In the genomic region with DNA sequence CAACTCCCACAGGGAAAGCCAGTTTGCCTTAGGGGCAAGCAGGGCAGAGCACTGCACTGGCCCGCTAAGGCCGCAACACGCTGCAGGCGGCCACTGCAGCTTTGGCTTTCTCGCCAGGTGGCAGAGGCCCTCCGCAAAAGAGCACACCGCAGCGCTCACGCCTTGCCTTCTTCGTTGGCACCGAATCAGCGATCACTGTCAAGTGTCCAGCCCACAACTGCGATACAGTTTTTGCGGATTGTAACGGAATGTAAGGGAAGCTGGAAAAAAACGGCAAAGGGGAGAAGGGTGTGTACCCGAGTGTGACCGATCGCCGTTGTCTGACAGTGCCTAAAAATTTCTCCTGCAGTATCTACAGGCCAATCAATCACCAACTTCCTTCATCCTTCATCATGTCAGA, we compare ENCODE assay signal across 8 mouse cellular contexts. TPM values are rescaled to one million over a fixed set of nuclear protein-coding genes. Genes with fewer than 3 reads are reported as not detected.
A peak's percentile ranks its signal among the peaks of the same experiment; 100 is the strongest.
DNase-seq lines count a peak whose midpoint lies in the region; ATAC-seq lines count a peak whose summit lies in the region.

No protein-coding gene starts in this region.

- peaks cover 7% of the 10 kb centered on the region; the same call in 1 of the 2 replicates for H3K27me3 ChIP-seq in heart, embryonic 14.5 days (ENCODE audit: control insufficient read depth, insufficient read depth, low read length)
- H3K27me3 ChIP-seq in liver, embryonic 11.5 days (replicated peaks; ENCODE audit: control insufficient read depth, insufficient read depth, low read length): peaks cover 70% of the 10 kb centered on the region
- peaks cover 29% of the 10 kb centered on the region for H3K27me3 ChIP-seq in stomach, embryonic 15.5 days (replicated peaks)

- peaks cover 3 to 16% of the 10 kb centered on the region in 2 experiments; a peak in 3 of 4 replicates for H3K4me1 ChIP-seq in heart, embryonic 14.5 days (ENCODE audit: control insufficient read depth in 2 of 2, insufficient read depth in 2 of 2, low read length in 2 of 2)
- peaks cover 3% of the 10 kb centered on the region; the same call in 1 of the 2 replicates for H3K4me1 ChIP-seq in liver, embryonic 11.5 days (replicated peaks; ENCODE audit: control insufficient read depth, insufficient read depth, low read length)
- peaks cover 12% of the 10 kb centered on the region; the same call in 1 of the 2 replicates for H3K4me1 ChIP-seq in stomach, embryonic 15.5 days

- DNase-seq in embryo, embryonic 10 days (ENCODE audit: low spot score): peak; percentile 64
- no peak for DNase-seq in embryo, embryonic 9.5 days (ENCODE audit: extremely low spot score)
- DNase-seq in right cerebral cortex, postnatal 14 days: peak; percentile 42
- no peak for DNase-seq in right cerebral cortex, postnatal 36 days (ENCODE audit: low spot score in 2 of 2)
- no peak for DNase-seq in liver, embryonic 11.5 days (ENCODE audit: low spot score)
- no peak for DNase-seq in urinary bladder, adult 2 months (ENCODE audit: low spot score)

- H3K36me3 ChIP-seq in heart, embryonic 14.5 days (ENCODE audit: control insufficient read depth, insufficient read depth, low read length): no peaks in the 10 kb centered on the region
- H3K36me3 ChIP-seq in liver, embryonic 11.5 days (ENCODE audit: control insufficient read depth, insufficient read depth, low read length): no peaks in the 10 kb centered on the region
- H3K36me3 ChIP-seq in stomach, embryonic 15.5 days: no peaks in the 10 kb centered on the region

- peak overlapping the region; percentile 76 for H3K9ac ChIP-seq in heart, embryonic 14.5 days (ENCODE audit: low read length)
- no peak overlapping the region for H3K9ac ChIP-seq in liver, embryonic 11.5 days (ENCODE audit: low read depth, low read length)
- H3K9ac ChIP-seq in stomach, embryonic 15.5 days: no peak overlapping the region

- H3K9me3 ChIP-seq in heart, embryonic 14.5 days (ENCODE audit: control insufficient read depth, low read length): no peaks in the 10 kb centered on the region
- H3K9me3 ChIP-seq in liver, embryonic 11.5 days (ENCODE audit: control insufficient read depth, low read length): no peaks in the 10 kb centered on the region
- no peaks in the 10 kb centered on the region for H3K9me3 ChIP-seq in stomach, embryonic 15.5 days

- no peak overlapping the region for H3K27ac ChIP-seq in heart, embryonic 14.5 days (replicated peaks in 1 of 2; ENCODE audit: control insufficient read depth in 1 of 2, insufficient read depth in 1 of 2, low read depth in 2 of 2, low read length in 2 of 2)
- H3K27ac ChIP-seq in liver, embryonic 11.5 days (ENCODE audit: low read depth, low read length): no peak overlapping the region
- no peak overlapping the region for H3K27ac ChIP-seq in stomach, embryonic 15.5 days

- peak overlapping the region; percentile 82 for H3K4me2 ChIP-seq in heart, embryonic 14.5 days (ENCODE audit: low read length)
- H3K4me2 ChIP-seq in liver, embryonic 11.5 days: peak overlapping the region; percentile 81
- peak overlapping the region; percentile 99 for H3K4me2 ChIP-seq in stomach, embryonic 15.5 days

- WGBS in heart, embryonic 14.5 days: 4% methylated on average over 20 of the region's 20 CpGs
- 3% methylated on average over 20 of the region's 20 CpGs for WGBS in liver, embryonic 11.5 days
- 7% methylated on average over 20 of the region's 20 CpGs for WGBS in stomach, embryonic 15.5 days

- H3K4me3 ChIP-seq in heart, embryonic 14.5 days (ENCODE audit: control insufficient read depth in 1 of 2, insufficient read depth in 1 of 2, low read depth in 1 of 2, low read length in 2 of 2): peak overlapping the region; percentile 65 to 67
- H3K4me3 ChIP-seq in liver, embryonic 11.5 days (ENCODE audit: low read depth, low read length): peak overlapping the region; percentile 64
- H3K4me3 ChIP-seq in stomach, embryonic 15.5 days (replicated peaks): peak overlapping the region; percentile 64

- ATAC-seq in heart, embryonic 14.5 days (ENCODE audit: insufficient number of reproducible peaks, insufficient read depth, low FRiP score, low read depth): no peak
- peak; percentile 16; the same call in 1 of the 2 replicates for ATAC-seq in liver, embryonic 11.5 days (replicated peaks; ENCODE audit: low FRiP score)
- ATAC-seq in stomach, embryonic 15.5 days (ENCODE audit: insufficient read depth, low FRiP score, low read depth): 0 out of 2 replicates have a peak, but pooled peaks have one; percentile 6

RNA-seq across cellular contexts. Expression of a gene that starts 0.7 kb away (rescaled TPM):
- polyA plus RNA-seq in heart, embryonic 14.5 days (2014; fragmentation: Nextera tagmentation; extraction: Ambion mirVana): 4.7 and 6.0 TPM in 2 replicates
- 2.3 and 2.4 TPM in 2 replicates for polyA plus RNA-seq in liver, embryonic 11.5 days (2014; fragmentation: Nextera tagmentation; extraction: Ambion mirVana)
- polyA plus RNA-seq in stomach, embryonic 15.5 days (2015; fragmentation: Nextera tagmentation; extraction: Ambion mirVana): 0.83 and 1.1 TPM in 2 replicates
- polyA plus RNA-seq in urinary bladder, adult 2 months (2012; rRNA removed): 2.1 and 2.6 TPM in 2 replicates

RNA-seq across cellular contexts. Expression of a gene that starts 1.1 kb away (rescaled TPM):
- 38.2 and 38.6 TPM in 2 replicates for polyA plus RNA-seq in heart, embryonic 14.5 days (2014; fragmentation: Nextera tagmentation; extraction: Ambion mirVana)
- 9.4 and 9.5 TPM in 2 replicates for polyA plus RNA-seq in liver, embryonic 11.5 days (2014; fragmentation: Nextera tagmentation; extraction: Ambion mirVana)
- 23.8 and 24.3 TPM in 2 replicates for polyA plus RNA-seq in stomach, embryonic 15.5 days (2015; fragmentation: Nextera tagmentation; extraction: Ambion mirVana)
- 77.4 and 118 TPM in 2 replicates for polyA plus RNA-seq in urinary bladder, adult 2 months (2012; rRNA removed)

Comparison
In these comparisons a context has a peak if more than half of its experiments do, and no peak if none do; other contexts are left out.
1. DNase-seq: peak in embryo, embryonic 10 days (single experiment) and right cerebral cortex, postnatal 14 days (single experiment); none in embryo, embryonic 9.5 days (single experiment), right cerebral cortex, postnatal 36 days (0 of 2), liver, embryonic 11.5 days (single experiment) and urinary bladder, adult 2 months (single experiment).
2. Peak in every context shown above with its lines, with median percentiles within 50 percentile points of each other: H3K4me2 ChIP-seq and H3K4me3 ChIP-seq.